Mouse (Mus musculus): ENCODE data around the gene Tm4sf19. TPM values are rescaled to one million over a fixed set of nuclear protein-coding genes. Genes with fewer than 3 reads are reported as not detected.

The Tm4sf19 gene
- polyA plus RNA-seq, 1 experiment: 0.83 TPM

DNA sequence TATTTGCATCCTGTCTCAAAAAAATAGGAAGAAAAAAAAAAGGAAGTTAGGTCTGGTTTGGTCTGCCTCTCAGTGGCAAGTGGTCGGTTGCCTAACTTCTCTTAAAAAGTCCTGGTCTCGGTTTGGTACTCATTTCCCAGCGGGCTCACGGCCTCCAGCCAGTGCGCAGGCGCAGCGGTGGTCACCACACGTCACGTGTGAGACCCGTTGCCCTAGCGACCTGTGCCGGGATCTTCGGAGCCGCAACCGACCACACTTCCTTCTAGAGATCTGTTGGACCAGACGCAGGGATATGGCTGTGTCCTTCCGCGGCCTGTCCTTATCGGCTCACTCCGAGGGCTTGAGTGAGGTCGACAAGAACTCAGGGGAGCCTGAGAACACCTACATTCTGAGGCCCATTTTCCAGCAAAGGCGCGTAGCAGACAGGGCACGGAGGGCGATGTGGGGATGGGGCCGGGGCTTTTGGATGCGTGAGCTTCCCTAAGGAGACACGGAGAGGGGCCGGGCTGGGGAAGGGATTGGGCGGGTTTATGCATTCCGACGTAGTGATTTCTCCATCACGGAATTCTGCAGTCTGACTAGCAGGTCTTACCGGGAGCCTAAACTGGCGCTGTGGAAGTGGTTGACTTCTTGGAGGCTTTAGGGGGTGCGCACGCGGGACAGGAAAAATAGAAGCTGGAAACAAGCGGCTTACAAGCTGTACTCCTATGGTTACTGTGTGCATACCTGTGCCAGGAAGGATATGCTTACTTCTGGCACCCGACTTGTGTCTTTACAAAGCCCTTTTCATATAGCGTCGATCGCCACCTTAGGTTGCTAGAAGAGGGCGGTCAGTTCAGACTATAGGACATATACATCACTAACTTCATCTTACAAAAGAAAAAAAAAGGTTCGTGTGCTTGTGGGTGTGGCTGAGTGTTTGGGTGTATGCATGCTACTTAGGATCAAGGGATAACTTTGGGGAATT is 19.5 kb downstream of the Tm4sf19 start, which contains the start of gene Tctex1d2:
Gene Tctex1d2, plus strand, starts transcription at position 186 of the 967 bp plus-strand sequence.
- TF ChIP-seq GATA1 (IDR thresholded peaks at IDR 0.05; ENCODE audit: borderline replicate concordance, low read length) (peak; percentile 50; the same call in 1 of the 3 replicates), FLI1 (IDR thresholded peaks at IDR 0.05; ENCODE audit: low read length) (no peak)
- Histone ChIP-seq H3K27me3 (replicated peaks) (no peaks in the 10 kb centered on the region), H3K36me3 (replicated peaks; ENCODE audit: low read length) (peaks cover 20% of the 10 kb centered on the region), H3K4me1 (peaks cover 42% of the 10 kb centered on the region), H3K4me3 (replicated peaks) (peak within 1 kb of the TSS; percentile 93), H3K9me3 (peaks cover 12% of the 10 kb centered on the region)

GRCm38 (mm10) chr16:32427506-32427905 is 27.2 kb downstream of the Tm4sf19 start:
- Histone ChIP-seq H3K4me1 (peaks cover 38% of the 10 kb centered on the region), H3K36me3 (replicated peaks; ENCODE audit: low read length) (peaks cover 24% of the 10 kb centered on the region), H3K4me3 (replicated peaks) (no peak overlapping the region), H3K27me3 (replicated peaks) (no peaks in the 10 kb centered on the region), H3K9me3 (no peaks in the 10 kb centered on the region)
- no peak for TF ChIP-seq GATA1 (IDR thresholded peaks at IDR 0.05; ENCODE audit: borderline replicate concordance, low read length)
- TF ChIP-seq FLI1 (IDR thresholded peaks at IDR 0.05; ENCODE audit: low read length): no peak

DNA sequence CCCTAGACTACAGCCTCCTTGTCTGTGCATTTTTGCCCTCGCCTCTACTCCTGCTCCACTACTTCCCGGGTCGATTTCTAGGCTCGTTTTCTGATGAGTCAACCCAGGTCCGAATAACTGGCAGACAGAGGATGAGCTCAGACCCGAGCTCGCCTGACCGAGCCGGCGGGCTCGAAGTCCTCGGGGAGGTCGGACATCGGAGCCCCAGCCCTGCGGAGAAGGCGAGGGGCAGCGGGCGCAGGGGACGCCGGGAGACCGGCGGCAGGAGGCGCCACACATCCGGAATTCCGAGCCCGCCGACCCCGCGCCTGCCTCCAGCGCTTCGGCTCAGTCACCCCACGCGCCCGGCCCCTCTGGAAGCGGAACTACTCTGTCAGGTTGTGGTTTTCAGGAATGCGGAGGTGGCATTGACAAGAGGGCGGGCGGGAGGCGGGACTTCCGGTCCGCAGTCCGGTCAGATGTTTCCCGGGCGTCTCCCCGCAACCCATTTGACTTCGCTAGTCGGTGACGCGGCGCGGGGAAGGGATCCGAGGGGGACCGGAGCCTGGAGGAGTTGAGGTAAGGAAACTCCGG is 30.3 kb downstream of the Tm4sf19 start, which contains the start of gene Pcyt1a:
Gene Pcyt1a, plus strand, starts transcription at position 448 of the 573 bp plus-strand sequence.
- H3K4me1 ChIP-seq: peaks cover 55% of the 10 kb centered on the region
- peak within 1 kb of the TSS; percentile 99 for H3K4me3 ChIP-seq (replicated peaks)
- H3K27me3 ChIP-seq (replicated peaks): no peaks in the 10 kb centered on the region
- H3K9me3 ChIP-seq: no peaks in the 10 kb centered on the region
- peaks cover 28% of the 10 kb centered on the region for H3K36me3 ChIP-seq (replicated peaks; ENCODE audit: low read length)
- TF ChIP-seq FLI1 (IDR thresholded peaks at IDR 0.05; ENCODE audit: low read length) (peak; percentile 89; the same call in 1 of the 2 replicates), GATA1 (IDR thresholded peaks at IDR 0.05; ENCODE audit: borderline replicate concordance, low read length) (no peak)

DNA sequence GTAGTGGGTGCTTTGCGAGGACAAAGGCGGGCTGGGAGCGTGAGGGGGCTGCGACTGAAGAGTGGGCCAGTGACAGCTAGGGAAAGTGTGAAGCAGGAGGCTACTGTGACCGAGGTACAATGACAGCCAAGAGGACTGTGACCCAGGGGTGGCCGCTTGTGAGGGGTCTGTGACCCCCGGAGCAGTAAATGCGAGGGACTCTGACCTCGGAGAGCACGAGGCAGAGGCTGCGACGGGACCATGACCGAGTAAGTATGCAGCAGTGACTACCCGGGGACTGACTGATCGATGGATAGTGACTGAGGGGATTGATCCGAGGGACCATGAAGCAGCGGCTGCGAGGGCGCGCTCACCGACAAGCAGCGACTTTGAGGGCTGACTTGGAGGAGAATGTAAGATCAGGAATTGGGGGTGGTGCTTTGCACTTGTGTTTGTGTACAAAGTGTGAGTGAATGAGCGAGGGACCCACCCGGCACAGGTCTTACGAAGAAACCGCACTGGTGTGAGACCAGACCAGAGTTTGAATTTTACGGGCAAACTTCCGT is 30.8 kb downstream of the Tm4sf19 start:
- H3K36me3 ChIP-seq (replicated peaks; ENCODE audit: low read length): peaks cover 27% of the 10 kb centered on the region
- no peaks in the 10 kb centered on the region for H3K9me3 ChIP-seq
- H3K4me3 ChIP-seq (replicated peaks): peak overlapping the region; percentile 99
- peaks cover 58% of the 10 kb centered on the region for H3K4me1 ChIP-seq
- TF ChIP-seq GATA1 (IDR thresholded peaks at IDR 0.05; ENCODE audit: borderline replicate concordance, low read length) (no peak), FLI1 (IDR thresholded peaks at IDR 0.05; ENCODE audit: low read length) (no peak)
- no peaks in the 10 kb centered on the region for H3K27me3 ChIP-seq (replicated peaks)

- H3K27me3 ChIP-seq (replicated peaks): no peaks in the 10 kb centered on the region
- H3K4me1 ChIP-seq: peaks cover 66% of the 10 kb centered on the region
- H3K9me3 ChIP-seq: no peaks in the 10 kb centered on the region
- peaks cover 28% of the 10 kb centered on the region for H3K36me3 ChIP-seq (replicated peaks; ENCODE audit: low read length)
- H3K4me3 ChIP-seq (replicated peaks): peak overlapping the region; percentile 99
- TF ChIP-seq FLI1 (IDR thresholded peaks at IDR 0.05; ENCODE audit: low read length): no peak
- no peak for TF ChIP-seq GATA1 (IDR thresholded peaks at IDR 0.05; ENCODE audit: borderline replicate concordance, low read length)
Observed at GRCm38 (mm10) chr16:32431926-32432325, 31.6 kb downstream of the Tm4sf19 start.

GRCm38 (mm10) chr16:32433138-32433537 is 32.8 kb downstream of the Tm4sf19 start:
- H3K4me1 ChIP-seq: peaks cover 78% of the 10 kb centered on the region
- H3K4me3 ChIP-seq (replicated peaks): peak overlapping the region; percentile 99
- peaks cover 30% of the 10 kb centered on the region for H3K36me3 ChIP-seq (replicated peaks; ENCODE audit: low read length)
- no peaks in the 10 kb centered on the region for H3K27me3 ChIP-seq (replicated peaks)
- TF ChIP-seq GATA1 (IDR thresholded peaks at IDR 0.05; ENCODE audit: borderline replicate concordance, low read length) (no peak), FLI1 (IDR thresholded peaks at IDR 0.05; ENCODE audit: low read length) (no peak)
- H3K9me3 ChIP-seq: no peaks in the 10 kb centered on the region

- Histone ChIP-seq H3K27me3 (replicated peaks) (no peaks in the 10 kb centered on the region), H3K9me3 (no peaks in the 10 kb centered on the region), H3K36me3 (replicated peaks; ENCODE audit: low read length) (peaks cover 35% of the 10 kb centered on the region), H3K4me3 (replicated peaks) (peak overlapping the region; percentile 99), H3K4me1 (peaks cover 82% of the 10 kb centered on the region)
- TF ChIP-seq FLI1 (IDR thresholded peaks at IDR 0.05; ENCODE audit: low read length) (no peak), GATA1 (IDR thresholded peaks at IDR 0.05; ENCODE audit: borderline replicate concordance, low read length) (no peak)
Observed at GRCm38 (mm10) chr16:32434066-32434465, 33.8 kb downstream of the Tm4sf19 start.

DNA sequence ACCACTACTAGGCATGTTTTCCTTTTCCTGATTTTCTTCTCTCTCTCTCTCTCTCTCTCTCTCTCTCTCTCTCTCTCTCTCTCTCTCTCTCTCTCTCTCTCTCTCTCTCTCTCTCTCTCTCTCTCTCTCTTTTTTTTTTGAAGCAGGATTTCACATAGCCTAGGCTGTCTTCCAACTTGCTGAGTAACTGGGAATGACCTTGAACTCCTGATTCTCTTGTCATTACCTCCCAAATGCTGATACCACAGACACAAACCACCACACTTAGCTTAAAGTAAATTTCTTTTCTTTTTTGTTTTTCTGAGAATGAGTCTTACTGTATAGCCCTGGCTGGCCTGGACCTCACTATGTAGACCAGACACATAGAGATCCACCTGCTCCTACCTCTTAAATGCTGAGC is 34.4 kb downstream of the Tm4sf19 start:
- no peaks in the 10 kb centered on the region for H3K9me3 ChIP-seq
- peak overlapping the region; percentile 84 for H3K4me3 ChIP-seq (replicated peaks)
- TF ChIP-seq FLI1 (IDR thresholded peaks at IDR 0.05; ENCODE audit: low read length): no peak
- peaks cover 81% of the 10 kb centered on the region for H3K4me1 ChIP-seq
- H3K27me3 ChIP-seq (replicated peaks): no peaks in the 10 kb centered on the region
- peaks cover 42% of the 10 kb centered on the region for H3K36me3 ChIP-seq (replicated peaks; ENCODE audit: low read length)

GRCm38 (mm10) chr16:32436657-32437056 is 36.4 kb downstream of the Tm4sf19 start:
- H3K36me3 ChIP-seq (replicated peaks; ENCODE audit: low read length): peaks cover 61% of the 10 kb centered on the region
- no peak overlapping the region for H3K4me3 ChIP-seq (replicated peaks)
- H3K27me3 ChIP-seq (replicated peaks): no peaks in the 10 kb centered on the region
- H3K9me3 ChIP-seq: no peaks in the 10 kb centered on the region
- TF ChIP-seq GATA1 (IDR thresholded peaks at IDR 0.05; ENCODE audit: borderline replicate concordance, low read length) (no peak), FLI1 (IDR thresholded peaks at IDR 0.05; ENCODE audit: low read length) (no peak)
- H3K4me1 ChIP-seq: peaks cover 89% of the 10 kb centered on the region

All from megakaryocyte, embryonic 14.5 days (primary cell).